Mouse (Mus musculus): ENCODE results near the gene Cnnm2. TPM values are rescaled to one million over a fixed set of nuclear protein-coding genes. Genes with fewer than 3 reads are reported as not detected.
A peak's percentile ranks its signal among the peaks of the same experiment; 100 is the strongest.

The Cnnm2 gene
- polyA plus RNA-seq, 1 experiment, result 26.8 TPM

DNA sequence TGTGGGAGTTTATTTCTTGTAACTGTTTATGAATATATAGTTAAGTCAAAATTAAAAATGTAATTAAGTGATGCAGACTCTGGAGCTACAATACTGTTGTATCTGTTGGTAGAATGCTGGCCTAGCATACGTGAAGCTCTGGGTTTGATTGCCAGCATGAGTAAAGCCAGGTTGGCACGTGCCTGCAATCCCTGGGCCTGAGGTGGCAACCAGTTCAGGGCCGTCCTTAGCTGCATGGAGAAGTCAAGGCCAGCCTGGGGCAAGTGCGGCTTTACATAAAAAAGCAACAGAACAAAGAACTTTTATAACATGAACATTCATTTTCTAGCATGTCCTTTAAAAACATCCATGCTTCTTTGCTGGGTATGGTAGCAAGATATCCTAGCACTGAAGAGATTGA is 79.6 kb downstream of the Cnnm2 start:
- DNase-seq (ENCODE audit: extremely low spot score in 1 of 2, low spot score in 1 of 2), result no peak

GRCm38 (mm10) chr19:46843030-46843429 is 81.6 kb downstream of the Cnnm2 start:
- DNase-seq (ENCODE audit: extremely low spot score in 1 of 2, low spot score in 1 of 2), result no peak

DNA sequence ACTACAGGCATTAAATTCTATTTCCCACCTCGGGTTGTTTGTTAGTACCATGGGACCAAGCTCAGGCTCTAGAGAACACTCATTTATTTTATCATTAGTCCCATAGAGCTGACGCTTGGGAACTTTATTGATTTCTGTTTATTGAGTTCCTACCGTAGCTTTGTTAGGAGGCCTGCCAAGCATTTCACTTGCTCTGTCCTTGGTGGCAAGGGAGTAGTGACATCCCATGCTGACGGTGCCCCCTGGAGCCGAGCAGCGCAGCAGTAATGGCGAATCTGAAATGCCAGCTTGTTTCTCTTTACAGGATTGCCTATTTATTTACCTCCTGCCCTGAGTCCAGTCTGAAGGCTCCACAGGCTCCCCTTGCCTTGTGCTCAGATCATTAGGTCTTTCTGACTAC is 84.7 kb downstream of the Cnnm2 start:
- DNase-seq (ENCODE audit: extremely low spot score in 1 of 2, low spot score in 1 of 2), result no peak

GRCm38 (mm10) chr19:46846459-46846858 is 85.1 kb downstream of the Cnnm2 start:
- DNase-seq (ENCODE audit: extremely low spot score in 1 of 2, low spot score in 1 of 2), result no peak

- no peak for DNase-seq (ENCODE audit: extremely low spot score in 1 of 2, low spot score in 1 of 2)
Measured at GRCm38 (mm10) chr19:46848381-46849268, 87.2 kb downstream of the Cnnm2 start.

- DNase-seq (ENCODE audit: extremely low spot score in 1 of 2, low spot score in 1 of 2), result no peak
Measured at GRCm38 (mm10) chr19:46849443-46849997, 88.1 kb downstream of the Cnnm2 start.

GRCm38 (mm10) chr19:46856232-46856631 is 94.8 kb downstream of the Cnnm2 start:
- DNase-seq (ENCODE audit: extremely low spot score in 1 of 2, low spot score in 1 of 2), result no peak

DNA sequence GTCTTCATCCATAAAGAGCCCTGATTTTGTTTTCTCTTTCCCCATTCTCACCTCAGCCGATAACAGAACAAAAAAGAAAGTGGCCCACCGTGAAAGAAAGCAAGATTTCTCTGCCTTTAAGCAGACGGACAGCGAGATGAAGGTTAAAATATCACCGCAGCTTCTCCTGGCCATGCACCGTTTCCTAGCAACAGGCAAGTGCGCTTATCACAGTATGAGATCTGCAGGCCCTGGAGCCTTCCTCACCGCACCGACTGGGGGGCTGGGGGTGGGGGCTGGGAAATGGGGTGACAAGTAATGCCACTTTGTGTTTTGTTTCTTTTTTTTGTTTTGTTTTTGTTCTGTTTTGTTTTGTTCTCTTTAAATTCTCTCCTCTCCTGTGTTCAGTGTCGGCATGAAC is 95.4 kb downstream of the Cnnm2 start:
- no peak for DNase-seq (ENCODE audit: extremely low spot score in 1 of 2, low spot score in 1 of 2)

GRCm38 (mm10) chr19:46857277-46857989 is 96.0 kb downstream of the Cnnm2 start:
- DNase-seq (ENCODE audit: extremely low spot score in 1 of 2, low spot score in 1 of 2), result no peak

DNA sequence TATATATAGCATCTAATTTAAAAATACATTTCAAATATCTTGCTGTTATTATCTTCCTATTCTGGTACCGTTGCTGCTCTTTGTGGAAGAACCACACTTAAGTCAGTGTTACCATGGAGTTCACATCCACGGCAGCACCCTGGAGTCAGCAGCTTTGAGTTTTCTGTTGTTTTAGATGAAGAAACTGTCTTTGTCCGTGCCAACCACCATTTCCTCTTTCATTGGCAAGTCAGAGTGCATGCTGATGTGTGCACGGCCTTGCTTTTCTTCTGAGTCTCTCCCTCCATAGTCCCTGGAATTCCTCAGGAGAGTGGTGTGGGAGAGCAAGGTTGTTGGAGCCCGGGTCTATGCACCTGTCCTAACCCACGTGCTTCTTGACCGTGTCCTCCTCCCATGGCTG is 96.8 kb downstream of the Cnnm2 start:
- DNase-seq (ENCODE audit: extremely low spot score in 1 of 2, low spot score in 1 of 2), result no peak

DNA sequence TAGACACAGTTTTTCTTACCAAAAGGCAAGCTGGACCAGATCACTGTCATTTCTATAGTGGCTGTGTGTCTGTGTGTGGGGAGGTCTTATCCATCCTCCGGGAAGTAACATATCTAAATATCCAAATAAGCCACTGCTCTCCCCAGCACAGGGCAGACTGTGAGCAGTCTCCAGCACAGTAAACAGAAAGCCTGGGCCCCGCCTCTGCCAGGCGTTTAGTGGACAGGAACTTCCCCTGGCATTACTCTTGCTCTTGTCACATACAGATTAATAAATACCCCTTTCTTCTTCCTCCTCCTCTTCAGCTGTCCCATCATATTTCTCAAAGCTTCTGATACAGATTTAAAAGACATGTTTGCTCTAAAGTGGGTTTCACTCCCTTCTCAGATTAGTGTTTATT is 101.2 kb downstream of the Cnnm2 start:
- no peak for DNase-seq (ENCODE audit: extremely low spot score in 1 of 2, low spot score in 1 of 2)

DNA sequence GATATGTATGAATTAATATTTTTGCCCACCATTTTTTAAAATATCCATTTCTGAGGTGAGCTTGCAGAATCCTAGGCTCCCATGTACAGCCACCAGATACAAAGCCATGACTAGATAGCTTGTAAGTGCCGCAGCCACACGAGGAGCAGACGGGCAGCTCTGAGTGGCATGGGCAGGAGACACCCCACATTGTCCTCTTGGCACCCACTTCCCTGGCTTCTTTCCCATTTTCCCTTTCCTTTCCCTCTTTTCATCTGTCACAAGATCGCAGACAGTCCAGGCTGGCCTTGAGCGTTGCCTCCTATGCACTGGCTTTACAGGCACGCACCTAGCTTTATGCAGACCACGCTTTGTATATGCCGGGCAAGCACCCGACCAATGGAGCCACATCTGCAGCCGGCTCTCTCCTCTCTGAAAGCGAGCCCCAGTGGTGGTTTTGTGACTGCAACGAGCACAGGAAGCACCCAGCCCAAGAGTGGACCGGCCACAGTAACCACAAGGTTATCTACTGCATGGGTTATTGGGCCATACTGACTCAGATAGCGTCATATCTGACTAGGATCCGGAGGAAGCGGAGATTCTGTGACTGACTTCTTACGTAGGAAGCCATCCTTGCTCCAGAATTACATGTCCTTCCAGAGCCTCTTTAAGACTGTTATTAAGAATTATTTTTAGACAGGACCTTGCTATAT is 102.0 kb downstream of the Cnnm2 start:
- DNase-seq (ENCODE audit: extremely low spot score in 1 of 2, low spot score in 1 of 2), result no peak

DNA sequence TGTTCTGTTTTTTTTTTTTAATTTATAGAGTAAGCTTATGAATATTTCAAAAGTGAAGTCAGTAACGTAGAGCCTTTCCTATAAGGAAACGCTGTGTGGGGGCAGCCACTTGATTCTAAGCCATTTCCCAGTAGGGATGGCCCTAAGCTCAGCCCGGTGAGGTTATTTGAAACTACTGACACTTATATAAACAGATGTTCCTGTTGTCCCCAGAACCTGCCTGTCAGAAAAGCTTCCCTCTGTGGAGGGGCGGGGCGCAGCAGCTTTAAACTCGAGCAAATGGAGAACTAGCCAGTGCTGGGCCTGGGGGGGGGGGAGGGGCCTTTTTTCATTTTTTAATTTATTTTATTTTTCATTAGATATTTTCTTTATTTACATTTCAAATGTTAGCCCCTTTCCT is 102.7 kb downstream of the Cnnm2 start:
- no peak for DNase-seq (ENCODE audit: extremely low spot score in 1 of 2, low spot score in 1 of 2)

- DNase-seq (ENCODE audit: extremely low spot score in 1 of 2, low spot score in 1 of 2), result no peak
Measured at GRCm38 (mm10) chr19:46864731-46865331, 103.4 kb downstream of the Cnnm2 start.

GRCm38 (mm10) chr19:46865381-46865780 is 104.0 kb downstream of the Cnnm2 start:
- DNase-seq (ENCODE audit: extremely low spot score in 1 of 2, low spot score in 1 of 2), result no peak

- DNase-seq (ENCODE audit: extremely low spot score in 1 of 2, low spot score in 1 of 2), result no peak
Measured at GRCm38 (mm10) chr19:46869049-46869448, 107.7 kb downstream of the Cnnm2 start.

- DNase-seq (ENCODE audit: extremely low spot score in 1 of 2, low spot score in 1 of 2), result peak; percentile 65 to 92
Measured at GRCm38 (mm10) chr19:46869526-46869925, 108.1 kb downstream of the Cnnm2 start.

GRCm38 (mm10) chr19:46871096-46871495 is 109.7 kb downstream of the Cnnm2 start:
- DNase-seq (ENCODE audit: extremely low spot score in 1 of 2, low spot score in 1 of 2), result peak in 1 of 2 experiments; percentile 43

GRCm38 (mm10) chr19:46871651-46872050 is 110.3 kb downstream of the Cnnm2 start:
- no peak for DNase-seq (ENCODE audit: extremely low spot score in 1 of 2, low spot score in 1 of 2)

DNA sequence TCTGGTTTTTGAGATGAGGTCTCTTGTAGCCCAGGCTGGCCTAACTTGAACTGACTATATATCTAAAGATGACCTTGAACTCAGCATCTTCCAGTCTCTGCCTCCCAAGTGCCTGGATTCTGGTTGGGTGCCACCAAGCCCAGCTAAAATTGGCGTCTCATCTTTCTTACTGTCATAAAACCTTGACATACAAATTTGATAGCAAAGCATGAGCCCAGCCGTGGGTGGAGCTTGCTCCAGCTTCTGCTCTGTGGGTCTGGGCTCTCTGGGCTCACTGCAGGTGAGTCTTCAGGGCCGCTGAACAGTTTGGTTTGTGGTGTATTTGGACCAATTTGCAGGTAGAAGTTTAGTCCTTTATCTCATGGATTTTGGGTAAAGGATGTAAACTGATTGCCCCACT is 112.5 kb downstream of the Cnnm2 start:
- DNase-seq (ENCODE audit: extremely low spot score in 1 of 2, low spot score in 1 of 2), result no peak

- DNase-seq (ENCODE audit: extremely low spot score in 1 of 2, low spot score in 1 of 2), result peak; percentile 52 to 95
Measured at GRCm38 (mm10) chr19:46875790-46876189, 114.4 kb downstream of the Cnnm2 start.
